Mouse (Mus musculus): ENCODE results near the gene Arhgef7.

The Arhgef7 gene

GRCm38 (mm10) chr8:11717194-11717593 lies 10.3 kb upstream of the Arhgef7 start:
- no peak for DNase-seq (ENCODE audit: extremely low spot score, low spot score)

- DNase-seq (ENCODE audit: extremely low spot score, low spot score): peak; percentile 66
Measured at GRCm38 (mm10) chr8:11727273-11727650, 259 bp upstream of the Arhgef7 start.

GRCm38 (mm10) chr8:11728482-11729295 lies 1.2 kb downstream of the Arhgef7 start:
- peak; percentile 71 for DNase-seq (ENCODE audit: extremely low spot score, low spot score)

- DNase-seq (ENCODE audit: extremely low spot score, low spot score): no peak
Measured at GRCm38 (mm10) chr8:11730271-11730940, 2.9 kb downstream of the Arhgef7 start.

- no peak for DNase-seq (ENCODE audit: extremely low spot score, low spot score)
Measured at GRCm38 (mm10) chr8:11735672-11736235, 8.2 kb downstream of the Arhgef7 start.

GRCm38 (mm10) chr8:11737096-11737495 lies 9.6 kb downstream of the Arhgef7 start:
- DNase-seq (ENCODE audit: extremely low spot score, low spot score): no peak

- no peak for DNase-seq (ENCODE audit: extremely low spot score, low spot score)
Measured at GRCm38 (mm10) chr8:11739082-11739481, 11.6 kb downstream of the Arhgef7 start.

GRCm38 (mm10) chr8:11740857-11741256 lies 13.3 kb downstream of the Arhgef7 start:
- no peak for DNase-seq (ENCODE audit: extremely low spot score, low spot score)

GRCm38 (mm10) chr8:11743580-11743979 lies 16.1 kb downstream of the Arhgef7 start:
- DNase-seq (ENCODE audit: extremely low spot score, low spot score): no peak

- DNase-seq (ENCODE audit: extremely low spot score, low spot score): no peak
Measured at GRCm38 (mm10) chr8:11746850-11747600, 19.5 kb downstream of the Arhgef7 start.

GRCm38 (mm10) chr8:11749472-11749871 lies 22.0 kb downstream of the Arhgef7 start:
- no peak for DNase-seq (ENCODE audit: extremely low spot score, low spot score)

- DNase-seq (ENCODE audit: extremely low spot score, low spot score): no peak
Measured at GRCm38 (mm10) chr8:11752338-11752737, 24.8 kb downstream of the Arhgef7 start.

- DNase-seq (ENCODE audit: extremely low spot score, low spot score): no peak
Measured at GRCm38 (mm10) chr8:11753155-11753941, 25.8 kb downstream of the Arhgef7 start.

- no peak for DNase-seq (ENCODE audit: extremely low spot score, low spot score)
Measured at GRCm38 (mm10) chr8:11754723-11755122, 27.2 kb downstream of the Arhgef7 start.

GRCm38 (mm10) chr8:11755873-11756272 lies 28.4 kb downstream of the Arhgef7 start:
- DNase-seq (ENCODE audit: extremely low spot score, low spot score): peak; percentile 41

GRCm38 (mm10) chr8:11757568-11758481 lies 30.3 kb downstream of the Arhgef7 start:
- DNase-seq (ENCODE audit: extremely low spot score, low spot score): peak; percentile 96

GRCm38 (mm10) chr8:11758482-11759281 lies 31.2 kb downstream of the Arhgef7 start:
- no peak for DNase-seq (ENCODE audit: extremely low spot score, low spot score)

GRCm38 (mm10) chr8:11761551-11761950 lies 34.0 kb downstream of the Arhgef7 start:
- DNase-seq (ENCODE audit: extremely low spot score, low spot score): no peak

GRCm38 (mm10) chr8:11762048-11762447 lies 34.5 kb downstream of the Arhgef7 start:
- DNase-seq (ENCODE audit: extremely low spot score, low spot score): no peak

Data from neural tube, embryonic 10.5 days (tissue).